Mouse (Mus musculus) c-Kit-positive CD71-positive TER-119-negative erythroid progenitor cells, embryonic 14.5 days (primary cell): ENCODE data around the gene Dnah17.
A peak's percentile ranks its signal among the peaks of the same experiment; 100 is the strongest.

ENCODE experiments used
- DNase-seq: peaks from one replicate; pipeline ENCODE4 v3.0.0-alpha.2; 2013; ENCODE audit warnings: low read depth

The Dnah17 gene

GRCm38 (mm10) chr11:117994250-117995057 is 136.0 kb downstream of the Dnah17 start:
- DNase-seq: no peak

GRCm38 (mm10) chr11:117993190-117994175 is 137.0 kb downstream of the Dnah17 start:
- DNase-seq: no peak

GRCm38 (mm10) chr11:117991502-117992470 is 138.6 kb downstream of the Dnah17 start:
- DNase-seq: no peak

- no peak for DNase-seq
Measured at GRCm38 (mm10) chr11:117989926-117990325, 140.5 kb downstream of the Dnah17 start.

- no peak for DNase-seq
Measured at GRCm38 (mm10) chr11:117989241-117989640, 141.2 kb downstream of the Dnah17 start.

- DNase-seq: peak; percentile 83
Measured at GRCm38 (mm10) chr11:117987968-117988367, 142.5 kb downstream of the Dnah17 start.

GRCm38 (mm10) chr11:117987032-117987451 is 143.4 kb downstream of the Dnah17 start:
- DNase-seq: no peak

GRCm38 (mm10) chr11:117986126-117987031 is 144.1 kb downstream of the Dnah17 start, which contains the start of gene Pgs1:
Pgs1 (plus strand) TSS chr11:117986292.
- no peak for DNase-seq

GRCm38 (mm10) chr11:117983770-117984169 is 146.7 kb downstream of the Dnah17 start:
- no peak for DNase-seq

GRCm38 (mm10) chr11:117982426-117982825 is 148.0 kb downstream of the Dnah17 start:
- no peak for DNase-seq

GRCm38 (mm10) chr11:117979388-117979787 is 151.0 kb downstream of the Dnah17 start:
- no peak for DNase-seq

GRCm38 (mm10) chr11:117977694-117978360 is 152.6 kb downstream of the Dnah17 start:
- DNase-seq: no peak

- no peak for DNase-seq
Measured at GRCm38 (mm10) chr11:117976081-117976582, 154.3 kb downstream of the Dnah17 start.

- DNase-seq: no peak
Measured at GRCm38 (mm10) chr11:117975211-117975967, 155.0 kb downstream of the Dnah17 start.

- DNase-seq: no peak
Measured at GRCm38 (mm10) chr11:117974327-117975125, 155.9 kb downstream of the Dnah17 start.

GRCm38 (mm10) chr11:117973569-117973968 is 156.9 kb downstream of the Dnah17 start:
- no peak for DNase-seq

GRCm38 (mm10) chr11:117972656-117973558 is 157.5 kb downstream of the Dnah17 start:
- DNase-seq: no peak
